Mouse (Mus musculus) CH12.LX (cell line): ENCODE data around the gene Gpx6.

ENCODE experiments used
- EP300 ChIP-seq: IDR thresholded peaks from 2 replicates; pipeline ENCODE4 v1.6.1; 2011; ENCODE audit warnings: low read length, improper control_type of control experiment
- POLR2AphosphoS2 ChIP-seq: IDR thresholded peaks from 2 replicates; pipeline ENCODE4 v1.6.1; 2011; ENCODE audit warnings: low read depth, low read length, improper control_type of control experiment

DNA sequence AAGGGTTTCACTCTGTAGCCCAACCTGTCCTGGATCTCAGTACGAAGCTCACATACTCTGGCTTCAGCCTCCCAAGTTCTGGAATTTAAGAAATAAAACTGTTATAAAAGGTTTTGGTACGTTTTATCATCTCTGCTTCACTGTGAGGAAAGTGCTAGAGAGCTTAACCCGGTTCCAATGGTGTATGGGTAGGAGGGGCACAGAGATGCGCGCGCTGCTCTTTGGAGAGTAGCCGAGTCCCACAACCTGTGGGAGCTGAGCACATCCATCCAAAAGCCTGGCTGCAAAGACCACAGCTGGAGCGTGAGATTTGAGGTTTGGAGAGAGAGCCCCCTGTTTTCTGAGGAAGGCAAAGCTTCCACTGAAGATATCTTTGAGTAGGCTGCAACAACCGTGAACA lies 15.5 kb downstream of the Gpx6 start:
- TF ChIP-seq EP300 (no peak), POLR2AphosphoS2 (no peak)
